In genomic region chr5:5275321-5275720, GRCm38 (mm10) we compare ENCODE assay signal across 21 mouse cellular contexts.
DNase-seq lines count a peak whose midpoint lies in the region; ATAC-seq and TF ChIP-seq lines count a peak whose summit lies in the region.
"Had no signal": no experiment of that assay in that cellular context is flagged by ENCODE, and none has a peak within 500 bp of the region (broad histone marks: within the 10 kb centered on the region; RNA-seq: fewer than 3 reads in every experiment).

No protein-coding gene starts in this region.

- H3K9ac ChIP-seq in embryonic facial prominence, embryonic 13.5 days, result no peak overlapping the region
- H3K9ac ChIP-seq in hindbrain, postnatal 0 days (replicated peaks; ENCODE audit: low read length), result no peak overlapping the region
- no peak overlapping the region for H3K9ac ChIP-seq in hindbrain, embryonic 12.5 days
- no peak overlapping the region for H3K9ac ChIP-seq in embryonic facial prominence, embryonic 15.5 days
- H3K9ac ChIP-seq: heart, embryonic 12.5 days; midbrain, embryonic 15.5 days had no signal

- 44% methylated on average over 2 of the region's 2 CpGs for WGBS in embryonic facial prominence, embryonic 13.5 days
- WGBS in embryonic facial prominence, embryonic 10.5 days, result 61% methylated on average over 2 of the region's 2 CpGs
- WGBS in hindbrain, postnatal 0 days, result 26% methylated on average over 2 of the region's 2 CpGs
- WGBS in hindbrain, embryonic 12.5 days, result 53% methylated on average over 2 of the region's 2 CpGs
- 43% methylated on average over 2 of the region's 2 CpGs for WGBS in embryonic facial prominence, embryonic 15.5 days

- intact Hi-C loops in left cerebral cortex, postnatal 25 days (cut with DNase I), result no loop called here

- H3K4me1 ChIP-seq in embryonic facial prominence, embryonic 13.5 days, result peaks cover 12% of the 10 kb centered on the region; the same call in 1 of the 2 replicates
- H3K4me1 ChIP-seq in embryonic facial prominence, embryonic 10.5 days, result peaks cover 10% of the 10 kb centered on the region
- no peaks in the 10 kb centered on the region for H3K4me1 ChIP-seq in hindbrain, postnatal 0 days (ENCODE audit: insufficient read depth, low read length)
- H3K4me1 ChIP-seq in hindbrain, embryonic 12.5 days, result no peaks in the 10 kb centered on the region
- H3K4me1 ChIP-seq in embryonic facial prominence, embryonic 15.5 days, result peaks cover 8% of the 10 kb centered on the region

- peak overlapping the region; percentile 14; the same call in 1 of the 2 replicates for H3K27ac ChIP-seq in embryonic facial prominence, embryonic 13.5 days
- H3K27ac ChIP-seq in embryonic facial prominence, embryonic 10.5 days (replicated peaks), result no peak overlapping the region
- no peak overlapping the region for H3K27ac ChIP-seq in hindbrain, postnatal 0 days
- H3K27ac ChIP-seq in hindbrain, embryonic 12.5 days, result no peak overlapping the region
- 0 out of 2 replicates have a peak overlapping the region, but pooled peaks have one; percentile 44 for H3K27ac ChIP-seq in embryonic facial prominence, embryonic 15.5 days (replicated peaks)
- H3K27ac ChIP-seq: gastrocnemius, adult 2 months; midbrain, embryonic 15.5 days had no signal

- no peak overlapping the region for H3K4me2 ChIP-seq in embryonic facial prominence, embryonic 13.5 days
- H3K4me2 ChIP-seq in hindbrain, postnatal 0 days (ENCODE audit: low read depth, low read length), result no peak overlapping the region
- no peak overlapping the region for H3K4me2 ChIP-seq in hindbrain, embryonic 12.5 days (replicated peaks)
- no peak overlapping the region for H3K4me2 ChIP-seq in embryonic facial prominence, embryonic 15.5 days (replicated peaks)
- H3K4me2 ChIP-seq: heart, embryonic 12.5 days; midbrain, embryonic 15.5 days had no signal

- H3K4me3 ChIP-seq in embryonic facial prominence, embryonic 13.5 days, result no peak overlapping the region
- H3K4me3 ChIP-seq in embryonic facial prominence, embryonic 10.5 days, result no peak overlapping the region
- H3K4me3 ChIP-seq in hindbrain, postnatal 0 days (ENCODE audit: low read length), result no peak overlapping the region
- H3K4me3 ChIP-seq in hindbrain, embryonic 12.5 days, result no peak overlapping the region
- no peak overlapping the region for H3K4me3 ChIP-seq in embryonic facial prominence, embryonic 15.5 days (replicated peaks)
- H3K4me3 ChIP-seq: gastrocnemius, adult 2 months; heart, embryonic 12.5 days; midbrain, embryonic 15.5 days had no signal

- H3K36me3 ChIP-seq in embryonic facial prominence, embryonic 13.5 days, result no peaks in the 10 kb centered on the region
- no peaks in the 10 kb centered on the region for H3K36me3 ChIP-seq in embryonic facial prominence, embryonic 10.5 days (replicated peaks)
- H3K36me3 ChIP-seq in hindbrain, postnatal 0 days (ENCODE audit: insufficient read depth, low read length), result no peaks in the 10 kb centered on the region
- H3K36me3 ChIP-seq in hindbrain, embryonic 12.5 days, result no peaks in the 10 kb centered on the region
- H3K36me3 ChIP-seq in embryonic facial prominence, embryonic 15.5 days, result no peaks in the 10 kb centered on the region
- H3K36me3 ChIP-seq: heart, embryonic 12.5 days; midbrain, embryonic 15.5 days had no signal

- TF ChIP-seq CTCF in hindbrain, postnatal 0 days (IDR thresholded peaks at IDR 0.05; ENCODE audit: low read depth), result no peak

- H3K9me3 ChIP-seq in embryonic facial prominence, embryonic 13.5 days, result no peaks in the 10 kb centered on the region
- H3K9me3 ChIP-seq in embryonic facial prominence, embryonic 10.5 days, result no peaks in the 10 kb centered on the region
- H3K9me3 ChIP-seq in hindbrain, postnatal 0 days (ENCODE audit: low read length), result no peaks in the 10 kb centered on the region
- no peaks in the 10 kb centered on the region for H3K9me3 ChIP-seq in hindbrain, embryonic 12.5 days (replicated peaks)
- no peaks in the 10 kb centered on the region for H3K9me3 ChIP-seq in embryonic facial prominence, embryonic 15.5 days (replicated peaks)
- H3K9me3 ChIP-seq: heart, embryonic 12.5 days; midbrain, embryonic 15.5 days had no signal

- ATAC-seq in embryonic facial prominence, embryonic 13.5 days (ENCODE audit: insufficient number of reproducible peaks, insufficient read depth, low FRiP score, low TSS enrichment, low read depth), result no peak
- ATAC-seq in hindbrain, postnatal 0 days, result 0 out of 2 replicates have a peak, but pooled peaks have one; percentile 18
- ATAC-seq in hindbrain, embryonic 12.5 days (ENCODE audit: low FRiP score), result no peak
- ATAC-seq in embryonic facial prominence, embryonic 15.5 days (ENCODE audit: insufficient number of reproducible peaks, low FRiP score, low TSS enrichment, low read depth), result no peak
- ATAC-seq: lung, postnatal 0 days; midbrain, embryonic 15.5 days had no signal

- H3K27me3 ChIP-seq in embryonic facial prominence, embryonic 13.5 days, result no peaks in the 10 kb centered on the region
- H3K27me3 ChIP-seq in embryonic facial prominence, embryonic 10.5 days (replicated peaks; ENCODE audit: low read depth, poor library complexity, severe bottlenecking), result no peaks in the 10 kb centered on the region
- no peaks in the 10 kb centered on the region for H3K27me3 ChIP-seq in hindbrain, postnatal 0 days (ENCODE audit: insufficient read depth, low read length)
- H3K27me3 ChIP-seq in hindbrain, embryonic 12.5 days, result no peaks in the 10 kb centered on the region
- no peaks in the 10 kb centered on the region for H3K27me3 ChIP-seq in embryonic facial prominence, embryonic 15.5 days
- H3K27me3 ChIP-seq: heart, embryonic 12.5 days; midbrain, embryonic 15.5 days had no signal

- no peak for DNase-seq in embryonic facial prominence, embryonic 10.5 days (ENCODE audit: low spot score)
- no peak for DNase-seq in hindbrain, postnatal 0 days (ENCODE audit: low spot score)
- DNase-seq in Muller cell, postnatal 12 days (ENCODE audit: inconsistent ontology term), result peak; percentile 71
- no peak for DNase-seq in spleen, postnatal 36 days (ENCODE audit: low spot score in 2 of 2)
- DNase-seq in left cerebral cortex, postnatal 25 days (ENCODE audit: low spot score in 2 of 2), result no peak
- DNase-seq: adrenal gland, adult 2 months; cerebellum, adult 9-10 months; gastrocnemius, adult 2 months; heart, postnatal 14 days; kidney, adult 8-10 months; kidney, postnatal 14 days; left cerebral cortex, postnatal 4 days; liver; right cerebral cortex, postnatal 25 days; thymus, postnatal 36 days had no signal

Comparison
In these comparisons a context has a peak if more than half of its experiments do, and no peak if none do; other contexts are left out.
1. H3K27ac ChIP-seq: peak in embryonic facial prominence, embryonic 13.5 days (single experiment) and embryonic facial prominence, embryonic 15.5 days (single experiment); none in embryonic facial prominence, embryonic 10.5 days (single experiment), hindbrain, postnatal 0 days (single experiment) and hindbrain, embryonic 12.5 days (single experiment).